Mouse (Mus musculus) stomach, postnatal 0 days (tissue): ENCODE measurements around the gene Lclat1. TPM values are rescaled to one million over a fixed set of nuclear protein-coding genes. Genes with fewer than 3 reads are reported as not detected.

Source experiments
- ATAC-seq: fragments of 200-750 bp; cut with Nextera tagmentation; 2 replicates; pipeline ENCODE4 v1.8.0; 2017; ENCODE audit not compliant: low FRiP score, low TSS enrichment
- DNase-seq: peaks from one replicate; pipeline ENCODE4 v3.0.0-alpha.2; 2016; ENCODE audit warnings: low spot score
- H3K27ac ChIP-seq: fragments of 300-500 bp; sonication (generic); replicated peaks from 2 replicates; pipeline ENCODE4 v1.5.1; 2014; ENCODE audit warnings: mild to moderate bottlenecking, control low read depth
- H3K27me3 ChIP-seq: fragments of 300-500 bp; sonication (generic); 2 replicates; pipeline ENCODE4 v1.6.1; 2014; ENCODE audit warnings: low read length; ENCODE audit not compliant: control insufficient read depth, insufficient read depth
- H3K36me3 ChIP-seq: fragments of 300-500 bp; sonication (generic); 2 replicates; pipeline ENCODE4 v1.6.1; 2014; ENCODE audit warnings: low read length, mixed read lengths; ENCODE audit not compliant: control insufficient read depth, insufficient read depth
- H3K4me1 ChIP-seq: fragments of 300-500 bp; sonication (generic); replicated peaks from 2 replicates; pipeline ENCODE4 v1.6.1; 2014; ENCODE audit warnings: antibody characterized with exemption; ENCODE audit not compliant: control insufficient read depth, insufficient read depth
- H3K4me2 ChIP-seq: fragments of 300-500 bp; sonication (generic); replicated peaks from 2 replicates; pipeline ENCODE4 v1.6.1; 2014; ENCODE audit warnings: low read depth, mild to moderate bottlenecking, control low read depth, moderate library complexity
- H3K4me3 ChIP-seq: fragments of 300-500 bp; sonication (generic); 2 replicates; pipeline ENCODE4 v1.5.1; 2014; ENCODE audit warnings: low read depth, low read length, control low read depth
- H3K9ac ChIP-seq: fragments of 300-500 bp; sonication (generic); 2 replicates; pipeline ENCODE4 v1.6.1; 2014; ENCODE audit warnings: mild to moderate bottlenecking, low read length, control low read depth, mixed read lengths
- H3K9me3 ChIP-seq: fragments of 300-500 bp; sonication (generic); 2 replicates; pipeline ENCODE4 v1.6.1; 2016; ENCODE audit warnings: low read length; ENCODE audit not compliant: control insufficient read depth
- CTCF ChIP-seq: IDR thresholded peaks from 2 replicates; pipeline ENCODE4 v1.5.1; 2016; ENCODE audit warnings: antibody characterized with exemption, low read depth, mild to moderate bottlenecking, moderate library complexity
- EP300 ChIP-seq: optimal IDR thresholded peaks from 2 replicates; pipeline ENCODE3; 2016; ENCODE audit warnings: antibody characterized with exemption
- WGBS: fragments of 180-500 bp; shearing (Covaris S2); extraction: QIAGEN DNeasy Blood & Tissue Kit; methylation state at CpG from one replicate; pipeline ENCODE4 v1.1.7; 2014; 5-methylcytosine and 5-hydroxymethylcytosine counted together
- polyA plus RNA-seq: library from polyadenylated mRNA; unstranded; fragments of >200 nt; fragmentation: Nextera tagmentation; extraction: Ambion mirVana; gene quantifications from 2 replicates; pipeline ENCODE4 v1.2.1, GENCODE M21; 2015

The Lclat1 gene
- polyA plus RNA-seq, 1 experiment from 2014 or later: 4.3 TPM

DNA sequence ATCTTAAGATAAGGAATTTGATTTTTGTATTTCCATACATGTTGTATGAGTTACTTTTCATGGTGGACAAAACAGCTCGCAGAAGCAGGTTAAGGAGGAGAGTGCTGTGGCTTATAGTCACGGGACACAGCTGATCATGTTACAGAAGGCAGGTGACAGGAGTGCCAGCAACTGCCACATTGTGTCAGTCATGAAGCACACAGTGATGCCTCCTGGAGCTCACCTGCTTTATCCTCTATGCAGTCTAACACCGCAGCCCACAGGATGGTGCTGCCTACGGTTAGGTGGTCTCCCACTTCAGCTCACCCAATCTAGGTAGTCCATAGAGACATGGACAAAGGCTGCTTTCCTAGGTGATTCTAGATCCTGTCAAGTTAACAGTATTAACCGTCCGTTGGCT lies 11.4 kb downstream of the Lclat1 start:
- no peak for ATAC-seq
- Histone ChIP-seq H3K4me2 (no peak overlapping the region), H3K27ac (no peak overlapping the region), H3K4me3 (no peak overlapping the region), H3K36me3 (no peaks in the 10 kb centered on the region), H3K9me3 (no peaks in the 10 kb centered on the region), H3K4me1 (no peaks in the 10 kb centered on the region), H3K27me3 (no peaks in the 10 kb centered on the region), H3K9ac (no peak overlapping the region)
- 93% methylated on average over 6 of the region's 6 CpGs for WGBS
- DNase-seq: no peak
- TF ChIP-seq CTCF: no peak
- TF ChIP-seq EP300: no peak

DNA sequence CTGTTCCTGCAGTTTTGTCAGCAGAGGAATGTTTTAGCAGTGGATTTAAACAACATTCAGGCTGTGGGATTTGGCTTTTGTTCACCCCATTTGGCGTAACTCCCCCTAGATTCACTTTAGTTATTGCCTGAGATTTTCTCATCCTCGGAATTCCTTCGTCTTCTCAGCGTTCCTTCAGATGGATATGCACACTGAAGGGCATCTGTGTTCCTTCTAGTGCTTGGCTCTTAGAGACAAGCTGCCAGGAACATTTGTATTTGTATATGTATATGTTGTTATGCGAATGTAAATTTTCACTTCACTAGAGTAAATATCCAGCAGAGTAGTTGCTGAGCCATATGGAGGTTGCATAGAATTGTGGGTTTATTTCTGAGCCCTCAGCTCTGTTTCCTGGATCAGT lies 12.8 kb downstream of the Lclat1 start:
- Histone ChIP-seq H3K4me3 (no peak overlapping the region), H3K36me3 (no peaks in the 10 kb centered on the region), H3K4me2 (no peak overlapping the region), H3K27me3 (no peaks in the 10 kb centered on the region), H3K4me1 (no peaks in the 10 kb centered on the region), H3K9ac (no peak overlapping the region), H3K9me3 (no peaks in the 10 kb centered on the region), H3K27ac (no peak overlapping the region)
- ATAC-seq (no peak), DNase-seq (no peak)
- TF ChIP-seq CTCF (peak; percentile 13; the same call in 1 of the 2 replicates), EP300 (no peak)
- WGBS: 41% methylated on average over 5 of the region's 5 CpGs

DNA sequence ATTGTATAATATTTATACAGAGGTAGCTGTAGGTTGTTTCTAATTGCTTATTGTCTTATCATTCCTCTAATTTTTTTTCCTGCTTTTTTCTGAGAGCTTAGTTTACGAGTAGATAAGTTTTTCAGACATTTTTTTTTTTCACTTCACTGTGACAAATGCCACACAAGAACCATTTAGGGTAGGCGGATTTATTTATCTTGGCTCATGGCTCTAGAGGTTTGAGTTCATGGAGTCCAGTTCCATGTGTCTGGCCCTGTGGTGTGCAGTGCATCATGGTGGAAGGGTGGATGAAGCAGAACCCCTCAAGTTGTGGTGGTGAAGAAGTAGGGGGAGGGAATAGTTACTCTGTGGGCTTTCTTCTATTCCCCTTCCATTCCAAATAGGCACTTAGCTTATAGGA lies 13.9 kb downstream of the Lclat1 start:
- Histone ChIP-seq H3K4me3 (no peak overlapping the region), H3K4me2 (no peak overlapping the region), H3K4me1 (no peaks in the 10 kb centered on the region), H3K36me3 (no peaks in the 10 kb centered on the region), H3K9ac (no peak overlapping the region), H3K27me3 (no peaks in the 10 kb centered on the region), H3K9me3 (no peaks in the 10 kb centered on the region), H3K27ac (no peak overlapping the region)
- ATAC-seq (no peak), DNase-seq (no peak)
- 80% methylated on average over 2 of the region's 2 CpGs for WGBS
- TF ChIP-seq CTCF (no peak), EP300 (no peak)

DNA sequence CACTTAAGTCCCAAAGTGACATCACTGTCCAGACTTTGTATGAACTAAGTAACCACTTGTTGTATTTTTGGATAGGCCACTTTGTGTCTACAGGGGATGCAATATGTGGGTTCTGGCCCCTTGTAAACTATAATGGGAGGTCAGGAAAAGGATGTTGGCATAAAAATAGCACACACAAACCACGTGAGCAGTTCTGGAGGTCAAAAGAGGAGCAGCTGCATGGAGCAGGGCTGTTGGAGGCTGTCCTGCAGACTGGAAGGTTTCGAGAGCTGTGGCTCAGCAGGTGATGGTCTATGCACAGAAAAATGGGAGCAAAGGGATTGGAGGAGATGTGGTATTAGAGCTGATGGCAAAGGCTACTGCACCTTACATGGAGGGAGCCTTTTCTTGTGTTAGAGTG lies 18.6 kb downstream of the Lclat1 start:
- no peak overlapping the region for H3K4me3 ChIP-seq
- no peak overlapping the region for H3K4me2 ChIP-seq
- H3K9ac ChIP-seq: no peak overlapping the region
- DNase-seq: no peak
- WGBS: 58% methylated on average over 2 of the region's 2 CpGs
- H3K27me3 ChIP-seq: no peaks in the 10 kb centered on the region
- no peaks in the 10 kb centered on the region for H3K36me3 ChIP-seq
- no peaks in the 10 kb centered on the region for H3K9me3 ChIP-seq
- TF ChIP-seq EP300 (no peak), CTCF (no peak)
- H3K27ac ChIP-seq: no peak overlapping the region
- no peaks in the 10 kb centered on the region for H3K4me1 ChIP-seq
- ATAC-seq: no peak

DNA sequence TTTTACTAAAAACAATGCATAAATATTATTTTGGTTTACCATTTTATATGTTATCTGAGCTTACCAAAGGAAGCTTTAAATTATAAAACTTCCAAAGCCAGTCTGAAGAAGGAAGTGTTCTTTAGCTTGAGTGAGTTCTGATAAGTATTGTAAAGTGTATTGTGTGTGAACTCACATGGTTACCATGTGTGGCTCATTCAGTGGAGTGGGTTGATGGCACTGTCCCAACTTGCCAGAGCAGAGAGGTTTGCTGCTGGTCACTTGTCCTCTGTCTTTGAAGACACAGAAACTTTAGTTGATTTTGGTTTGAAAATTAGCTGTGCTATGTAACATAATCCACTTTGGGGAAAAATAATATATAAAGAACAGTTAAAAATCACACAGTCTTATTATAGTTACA lies 19.1 kb downstream of the Lclat1 start:
- ATAC-seq: no peak
- TF ChIP-seq CTCF (no peak), EP300 (no peak)
- Histone ChIP-seq H3K4me1 (no peaks in the 10 kb centered on the region), H3K4me3 (no peak overlapping the region), H3K9ac (no peak overlapping the region), H3K4me2 (no peak overlapping the region), H3K27me3 (no peaks in the 10 kb centered on the region), H3K36me3 (no peaks in the 10 kb centered on the region), H3K27ac (no peak overlapping the region), H3K9me3 (no peaks in the 10 kb centered on the region)
- no peak for DNase-seq

DNA sequence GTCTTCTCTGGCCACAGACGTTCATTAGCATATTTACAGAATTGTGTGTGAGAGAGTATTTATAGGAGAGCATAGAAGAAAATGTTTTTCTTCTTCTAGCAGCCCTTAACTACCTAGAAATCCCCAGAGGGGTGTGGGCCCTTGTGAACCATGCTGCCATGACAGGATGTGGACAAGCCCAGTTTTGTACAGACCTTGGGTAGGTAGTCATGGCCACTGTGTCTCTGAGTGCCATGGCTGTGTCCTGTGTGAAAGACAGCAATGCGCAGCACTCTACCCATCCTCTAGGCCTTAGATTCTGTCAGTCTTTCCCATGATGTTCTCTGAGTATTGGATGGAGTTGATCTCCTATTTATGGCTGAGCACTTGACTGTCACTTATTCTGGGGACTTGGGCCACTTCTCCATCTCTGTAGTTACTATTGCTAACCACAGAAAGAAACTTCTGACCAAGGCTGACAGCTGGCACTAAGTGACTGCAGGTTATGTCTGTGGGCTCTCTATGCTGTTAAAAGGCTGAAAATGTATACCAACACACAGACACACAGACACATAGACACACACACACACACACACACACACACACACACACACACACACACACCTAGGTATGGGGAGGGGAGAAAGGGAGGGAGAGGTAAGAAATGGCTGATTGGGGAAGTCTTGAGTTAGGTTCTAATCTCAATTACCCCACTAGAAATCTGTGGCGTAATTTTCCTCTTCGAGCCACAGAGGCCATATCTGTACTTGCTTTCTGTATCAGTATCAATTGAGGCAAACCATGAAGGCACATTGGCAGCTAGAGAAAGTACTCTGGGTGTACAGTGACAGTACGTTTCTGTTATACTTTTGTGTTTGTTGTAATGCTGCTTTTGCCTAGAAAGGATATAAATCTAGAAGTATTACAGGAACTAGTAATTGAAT lies 29.0 kb downstream of the Lclat1 start:
- WGBS: 80% methylated on average over 5 of the region's 5 CpGs
- no peaks in the 10 kb centered on the region for H3K27me3 ChIP-seq
- H3K9me3 ChIP-seq: no peaks in the 10 kb centered on the region
- H3K9ac ChIP-seq: no peak overlapping the region
- no peaks in the 10 kb centered on the region for H3K4me1 ChIP-seq
- H3K36me3 ChIP-seq: no peaks in the 10 kb centered on the region
- no peak overlapping the region for H3K27ac ChIP-seq
- no peak for ATAC-seq
- DNase-seq: no peak
- no peak overlapping the region for H3K4me2 ChIP-seq
- no peak overlapping the region for H3K4me3 ChIP-seq
- TF ChIP-seq EP300: no peak
- no peak for TF ChIP-seq CTCF
